Mouse (Mus musculus): Measurements from ENCODE around the gene Smap2. TPM values are rescaled to one million over a fixed set of nuclear protein-coding genes. Genes with fewer than 3 reads are reported as not detected.
A peak's percentile ranks its signal among the peaks of the same experiment; 100 is the strongest.
"Not testable (repeated sequence)": the region's sequence is repeated elsewhere in the genome, so short reads cannot be mapped to it uniquely, and the experiment has no call there.

Gene Smap2
- 100 to 1,000 TPM; 160 to 163 TPM for total RNA-seq (2021)
- long read RNA-seq, experiment 1, transcript Smap2-201 (10 exons, 2,905 nt), result major isoform, 195 of 228 reads
- long read RNA-seq, experiment 1, partial matches to known transcripts, result 13 of 228 reads
- long read RNA-seq, experiment 1, other reads (novel, unspliced or antisense), result 20 of 228 reads
- long read RNA-seq, experiment 2, transcript Smap2-201 (10 exons, 2,905 nt), result major isoform, 197 of 220 reads
- long read RNA-seq, experiment 2, partial matches to known transcripts, result 14 of 220 reads
- long read RNA-seq, experiment 2, other reads (novel, unspliced or antisense), result 9 of 220 reads

- peak; percentile 98 to 99 for DNase-seq (ENCODE audit: low spot score in 2 of 2)
- intact Hi-C loops (cut with DNase I), result no loop called here
These were observed at the start of gene Smap2 for GRCm38 (mm10) chr4:121016928-121017657. Gene Smap2 (minus strand): TSS chr4:121017247.

GRCm38 (mm10) chr4:121065336-121065735 lies 48.3 kb upstream of the Smap2 start:
- DNase-seq (ENCODE audit: low spot score in 2 of 2), result no peak
- intact Hi-C loops (cut with DNase I), result no loop called here

GRCm38 (mm10) chr4:121059218-121059617 lies 42.2 kb upstream of the Smap2 start:
- intact Hi-C loops (cut with DNase I); DNase-seq (ENCODE audit: low spot score in 2 of 2): not testable (repeated sequence)

GRCm38 (mm10) chr4:121057032-121057431 lies 40.0 kb upstream of the Smap2 start:
- intact Hi-C loops (cut with DNase I), result no loop called here
- DNase-seq (ENCODE audit: low spot score in 2 of 2), result no peak

GRCm38 (mm10) chr4:121056342-121056741 lies 39.3 kb upstream of the Smap2 start:
- intact Hi-C loops (cut with DNase I), result no loop called here
- DNase-seq (ENCODE audit: low spot score in 2 of 2), result no peak

- DNase-seq (ENCODE audit: low spot score in 2 of 2), result peak in 1 of 2 experiments; percentile 37
- intact Hi-C loops (cut with DNase I), result no loop called here
These were observed 35.6 kb upstream of the Smap2 start for GRCm38 (mm10) chr4:121052454-121053323.

GRCm38 (mm10) chr4:121051863-121052262 lies 34.8 kb upstream of the Smap2 start:
- intact Hi-C loops (cut with DNase I), result no loop called here
- no peak for DNase-seq (ENCODE audit: low spot score in 2 of 2)

- intact Hi-C loops (cut with DNase I), result no loop called here
- DNase-seq (ENCODE audit: low spot score in 2 of 2), result no peak
These were observed 25.9 kb upstream of the Smap2 start for GRCm38 (mm10) chr4:121042946-121043345.

- intact Hi-C loops (cut with DNase I), result no loop called here
- no peak for DNase-seq (ENCODE audit: low spot score in 2 of 2)
These were observed 25.4 kb upstream of the Smap2 start for GRCm38 (mm10) chr4:121042472-121042871.

GRCm38 (mm10) chr4:121040897-121041671 lies 24.0 kb upstream of the Smap2 start:
- DNase-seq (ENCODE audit: low spot score in 2 of 2), result peak; percentile 74 to 91
- intact Hi-C loops (cut with DNase I), result no loop called here

GRCm38 (mm10) chr4:121040323-121040722 lies 23.3 kb upstream of the Smap2 start:
- DNase-seq (ENCODE audit: low spot score in 2 of 2), result no peak
- intact Hi-C loops (cut with DNase I), result no loop called here

GRCm38 (mm10) chr4:121039331-121040115 lies 22.5 kb upstream of the Smap2 start, which contains the start of gene Col9a2:
Gene Col9a2 (plus strand): TSS chr4:121039385.
- no peak for DNase-seq (ENCODE audit: low spot score in 2 of 2)
- intact Hi-C loops (cut with DNase I), result no loop called here

GRCm38 (mm10) chr4:121033006-121033405 lies 16.0 kb upstream of the Smap2 start:
- no peak for DNase-seq (ENCODE audit: low spot score in 2 of 2)
- intact Hi-C loops (cut with DNase I), result no loop called here

- DNase-seq (ENCODE audit: low spot score in 2 of 2), result no peak
- intact Hi-C loops (cut with DNase I), result no loop called here
These were observed 14.4 kb upstream of the Smap2 start for GRCm38 (mm10) chr4:121031440-121031839.

GRCm38 (mm10) chr4:121029632-121030031 lies 12.6 kb upstream of the Smap2 start:
- DNase-seq (ENCODE audit: low spot score in 2 of 2), result no peak
- intact Hi-C loops (cut with DNase I), result loop anchor here (2.0 to 10.0 kb wide), 2 partner anchors 41 to 205 kb away; no protein-coding TSS in a partner anchor

- intact Hi-C loops (cut with DNase I), result loop anchor here (2.0 to 10.0 kb wide), 2 partner anchors 40 to 206 kb away; no protein-coding TSS in a partner anchor
- peak; percentile 58 to 64 for DNase-seq (ENCODE audit: low spot score in 2 of 2)
These were observed 11.8 kb upstream of the Smap2 start for GRCm38 (mm10) chr4:121028659-121029392.

GRCm38 (mm10) chr4:121028146-121028545 lies 11.1 kb upstream of the Smap2 start:
- intact Hi-C loops (cut with DNase I), result loop anchor here (2.0 to 10.0 kb wide), 2 partner anchors 39 to 207 kb away; no protein-coding TSS in a partner anchor
- DNase-seq (ENCODE audit: low spot score in 2 of 2), result no peak

Measured in left cerebral cortex, postnatal 14 days (tissue).